Mouse (Mus musculus): Measurements from ENCODE around the gene Gm1043.

DNA sequence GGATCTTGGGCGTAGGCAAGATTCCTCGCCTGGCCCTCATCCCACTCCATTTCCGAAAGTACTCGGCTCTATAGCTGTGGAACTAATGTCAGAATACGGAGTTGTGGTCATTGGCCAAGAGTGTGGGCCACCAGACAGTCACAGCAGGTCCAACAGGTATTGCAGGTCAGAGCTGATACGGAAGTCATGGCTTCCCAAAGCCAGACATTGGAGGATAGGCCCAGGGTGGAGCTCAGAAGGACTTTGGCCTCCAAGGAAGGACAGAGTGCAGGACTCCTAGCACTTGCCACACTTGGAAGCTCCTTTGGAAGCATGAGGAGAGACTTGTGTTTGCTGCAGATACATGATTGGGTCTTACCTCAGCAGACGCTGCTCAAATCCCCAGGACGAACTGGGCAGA is 23.6 kb upstream of the Gm1043 start:
- TF ChIP-seq POLR2A (IDR thresholded peaks at IDR 0.05; ENCODE audit: insufficient read depth, low read depth, low read length) = no peak
- TF ChIP-seq CTCF (IDR thresholded peaks at IDR 0.05; ENCODE audit: insufficient read depth, low read depth, low read length) = no peak
